In the genomic region with DNA sequence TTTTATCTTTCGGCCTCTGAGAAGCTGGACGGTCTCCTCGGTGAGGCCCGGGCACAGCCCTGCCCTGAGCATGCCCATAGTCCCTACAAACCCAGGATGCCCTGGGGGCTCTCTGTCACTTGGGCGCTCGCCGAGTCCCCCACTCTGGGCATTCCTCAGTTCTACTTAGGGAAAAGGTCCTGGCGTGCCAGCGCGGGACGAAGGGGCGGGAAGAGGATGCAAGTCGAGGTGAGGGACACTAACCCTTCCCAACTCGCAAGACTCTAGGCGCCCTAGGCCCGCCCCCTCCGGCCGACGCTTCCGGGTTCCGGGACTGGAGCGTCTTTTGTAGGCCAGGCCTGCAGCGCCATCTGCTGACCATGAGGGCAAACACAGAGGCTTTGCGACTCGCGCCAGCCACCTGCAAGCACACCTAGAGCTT, we compare ENCODE assay signal across 7 mouse cellular contexts. TPM values are rescaled to one million over a fixed set of nuclear protein-coding genes. Genes with fewer than 3 reads are reported as not detected.
A peak's percentile ranks its signal among the peaks of the same experiment; 100 is the strongest.
DNase-seq lines count a peak whose midpoint lies in the region; ATAC-seq and TF ChIP-seq lines count a peak whose summit lies in the region.

Rad51d (minus strand) TSS at position 273 of the 421 bp plus-strand sequence.

- peak; percentile 95 for DNase-seq in adrenal gland, postnatal 25 days
- DNase-seq in heart, adult 18-20 months, result peak; percentile 95 to 97
- DNase-seq in kidney, adult 2 months, result peak; percentile 96
- peak; percentile 81 to 92 for DNase-seq in spleen, adult 2 months (ENCODE audit: low read depth in 1 of 2, low spot score in 2 of 2)

- peak within 1 kb of the TSS; percentile 60 for H3K9ac ChIP-seq in embryonic facial prominence, embryonic 12.5 days
- H3K9ac ChIP-seq in limb, embryonic 12.5 days (replicated peaks), result peak within 1 kb of the TSS; percentile 65
- H3K9ac ChIP-seq in midbrain, embryonic 15.5 days, result peak within 1 kb of the TSS; percentile 66

- H3K27ac ChIP-seq in embryonic facial prominence, embryonic 12.5 days, result no peak within 1 kb of the TSS
- peak within 1 kb of the TSS; percentile 78 for H3K27ac ChIP-seq in kidney, adult 2 months (ENCODE audit: insufficient read depth, low read depth, low read length)
- peak within 1 kb of the TSS; percentile 46; the same call in 1 of the 2 replicates for H3K27ac ChIP-seq in limb, embryonic 12.5 days
- H3K27ac ChIP-seq in midbrain, embryonic 15.5 days, result peak within 1 kb of the TSS; percentile 73
- H3K27ac ChIP-seq in spleen, adult 2 months (ENCODE audit: insufficient read depth, low read length), result peak within 1 kb of the TSS; percentile 71

- peaks cover 17% of the 10 kb centered on the region for H3K4me1 ChIP-seq in embryonic facial prominence, embryonic 12.5 days
- H3K4me1 ChIP-seq in kidney, adult 2 months (ENCODE audit: control insufficient read depth, insufficient read depth, low read length), result peaks cover 8% of the 10 kb centered on the region; the same call in 1 of the 2 replicates
- H3K4me1 ChIP-seq in limb, embryonic 12.5 days (replicated peaks), result peaks cover 17% of the 10 kb centered on the region; the same call in 1 of the 2 replicates
- H3K4me1 ChIP-seq in midbrain, embryonic 15.5 days, result peaks cover 22% of the 10 kb centered on the region
- no peaks in the 10 kb centered on the region; the same call in 1 of the 2 replicates for H3K4me1 ChIP-seq in spleen, adult 2 months (ENCODE audit: control insufficient read depth, insufficient read depth, insufficient read length)

- peak within 1 kb of the TSS; percentile 85 for H3K4me2 ChIP-seq in embryonic facial prominence, embryonic 12.5 days (replicated peaks)
- peak within 1 kb of the TSS; percentile 87 for H3K4me2 ChIP-seq in limb, embryonic 12.5 days
- H3K4me2 ChIP-seq in midbrain, embryonic 15.5 days, result peak within 1 kb of the TSS; percentile 80

- H3K36me3 ChIP-seq in embryonic facial prominence, embryonic 12.5 days, result no peaks in the 10 kb centered on the region
- no peaks in the 10 kb centered on the region for H3K36me3 ChIP-seq in kidney, adult 2 months (ENCODE audit: control insufficient read depth, insufficient read depth, low read length)
- H3K36me3 ChIP-seq in limb, embryonic 12.5 days, result no peaks in the 10 kb centered on the region
- no peaks in the 10 kb centered on the region for H3K36me3 ChIP-seq in midbrain, embryonic 15.5 days (replicated peaks)
- no peaks in the 10 kb centered on the region for H3K36me3 ChIP-seq in spleen, adult 2 months (ENCODE audit: control insufficient read depth, insufficient read depth, low read length)

- peak; percentile 67 for TF ChIP-seq POLR2A in kidney, adult 2 months (IDR thresholded peaks at IDR 0.05; ENCODE audit: low read depth, low read length)
- TF ChIP-seq POLR2A in spleen, adult 2 months (IDR thresholded peaks at IDR 0.05; ENCODE audit: low read depth, low read length), result peak; percentile 73

- under 1% methylated on average over 26 of the region's 26 CpGs for WGBS in embryonic facial prominence, embryonic 12.5 days
- under 1% methylated on average over 26 of the region's 26 CpGs for WGBS in kidney, adult 2 months
- under 1% methylated on average over 26 of the region's 26 CpGs for WGBS in limb, embryonic 12.5 days
- WGBS in midbrain, embryonic 15.5 days, result under 1% methylated on average over 23 of the region's 26 CpGs
- WGBS in spleen, adult 2 months, result under 1% methylated on average over 26 of the region's 26 CpGs

- H3K9me3 ChIP-seq in embryonic facial prominence, embryonic 12.5 days, result no peaks in the 10 kb centered on the region
- no peaks in the 10 kb centered on the region for H3K9me3 ChIP-seq in limb, embryonic 12.5 days
- no peaks in the 10 kb centered on the region for H3K9me3 ChIP-seq in midbrain, embryonic 15.5 days

- ATAC-seq in embryonic facial prominence, embryonic 12.5 days (ENCODE audit: insufficient number of reproducible peaks, insufficient read depth, low FRiP score, low TSS enrichment), result peak; percentile 81
- peak; percentile 76 for ATAC-seq in limb, embryonic 12.5 days (ENCODE audit: insufficient number of reproducible peaks, insufficient read depth, low FRiP score, low TSS enrichment, low read depth)
- ATAC-seq in midbrain, embryonic 15.5 days (replicated peaks), result peak; percentile 92

- no peaks in the 10 kb centered on the region for H3K27me3 ChIP-seq in embryonic facial prominence, embryonic 12.5 days
- H3K27me3 ChIP-seq in kidney, adult 2 months (replicated peaks; ENCODE audit: control insufficient read depth, insufficient read depth, low read length), result no peaks in the 10 kb centered on the region
- peaks cover 8% of the 10 kb centered on the region; the same call in 1 of the 2 replicates for H3K27me3 ChIP-seq in limb, embryonic 12.5 days
- peaks cover 10% of the 10 kb centered on the region for H3K27me3 ChIP-seq in midbrain, embryonic 15.5 days (replicated peaks)
- H3K27me3 ChIP-seq in spleen, adult 2 months (ENCODE audit: control insufficient read depth, insufficient read depth, low read length), result no peaks in the 10 kb centered on the region

- peak within 1 kb of the TSS; percentile 72 for H3K4me3 ChIP-seq in embryonic facial prominence, embryonic 12.5 days
- peak within 1 kb of the TSS; percentile 82 for H3K4me3 ChIP-seq in kidney, adult 2 months (ENCODE audit: insufficient read depth, low read depth, low read length)
- peak within 1 kb of the TSS; percentile 63 for H3K4me3 ChIP-seq in limb, embryonic 12.5 days (replicated peaks)
- peak within 1 kb of the TSS; percentile 69 for H3K4me3 ChIP-seq in midbrain, embryonic 15.5 days
- peak within 1 kb of the TSS; percentile 87 for H3K4me3 ChIP-seq in spleen, adult 2 months (ENCODE audit: extremely low read depth, insufficient read depth, insufficient read length)

- TF ChIP-seq CTCF in kidney, adult 2 months (conservative IDR thresholded peaks at IDR 0.05; ENCODE audit: insufficient read depth, insufficient read length, low read depth, low read length), result peak; percentile 94
- peak; percentile 97 for TF ChIP-seq CTCF in spleen, adult 2 months (IDR thresholded peaks at IDR 0.05; ENCODE audit: extremely low read depth, insufficient read depth, insufficient read length, insufficient replicate concordance)

RNA-seq across cellular contexts. Expression of gene Rad51d, which starts in this region (rescaled TPM):
- total RNA-seq in adrenal gland, postnatal 25 days (2021), result 15.1 and 19.1 TPM in 2 replicates
- polyA plus RNA-seq in embryonic facial prominence, embryonic 12.5 days (2016; fragmentation: Nextera tagmentation; extraction: Ambion mirVana), result 11.0 and 11.3 TPM in 2 replicates
- 10 to 100 TPM; 10.5 to 12.0 TPM for total RNA-seq in heart, adult 18-20 months (2021)
- 13.7 and 15.7 TPM in 2 replicates for polyA plus RNA-seq in kidney, adult 2 months (2012; rRNA removed)
- 10.3 and 11.8 TPM in 2 replicates for polyA plus RNA-seq in limb, embryonic 12.5 days (2016; fragmentation: Nextera tagmentation; extraction: Ambion mirVana)
- 12.1 and 13.9 TPM in 2 replicates for polyA plus RNA-seq in midbrain, embryonic 15.5 days (2015; fragmentation: Nextera tagmentation; extraction: Ambion mirVana)
- polyA plus RNA-seq in spleen, adult 2 months (2012; rRNA removed), result 10.9 and 11.8 TPM in 2 replicates
